Mouse (Mus musculus): Measurements from ENCODE around the gene Rexo2. TPM values are rescaled to one million over a fixed set of nuclear protein-coding genes. Genes with fewer than 3 reads are reported as not detected.
A peak's percentile ranks its signal among the peaks of the same experiment; 100 is the strongest.

The Rexo2 gene
- polyA plus RNA-seq, 1 experiment from 2014 or later: 88.6 TPM

GRCm38 (mm10) chr9:48504741-48505365, 24.4 kb upstream of the Rexo2 start:
- WGBS: 76% methylated on average over 8 of the region's 8 CpGs

GRCm38 (mm10) chr9:48503001-48503400, 22.6 kb upstream of the Rexo2 start:
- H3K36me3 ChIP-seq (ENCODE audit: control insufficient read depth, insufficient read depth, low read length): no peaks in the 10 kb centered on the region
- no peak overlapping the region for H3K27ac ChIP-seq (ENCODE audit: low read depth, low read length)
- H3K4me3 ChIP-seq (ENCODE audit: low read length): no peak overlapping the region
- H3K9me3 ChIP-seq (ENCODE audit: control insufficient read depth, low read length): no peaks in the 10 kb centered on the region
- no peak overlapping the region for H3K4me2 ChIP-seq (replicated peaks; ENCODE audit: low read depth, low read length)
- ATAC-seq (ENCODE audit: low FRiP score, low TSS enrichment): no peak
- no peak overlapping the region for H3K9ac ChIP-seq (ENCODE audit: low read depth, low read length)
- no peaks in the 10 kb centered on the region for H3K4me1 ChIP-seq (ENCODE audit: control insufficient read depth, insufficient read depth, low read length)
- WGBS: 9% methylated on average over 2 of the region's 2 CpGs
- H3K27me3 ChIP-seq (ENCODE audit: control insufficient read depth, insufficient read depth, low read length): no peaks in the 10 kb centered on the region

More at GRCm38 (mm10) chr9:48504741-48505365, 24.4 kb upstream of the Rexo2 start:
- Histone ChIP-seq H3K9ac (ENCODE audit: low read depth, low read length) (no peak overlapping the region), H3K9me3 (ENCODE audit: control insufficient read depth, low read length) (no peaks in the 10 kb centered on the region), H3K27me3 (ENCODE audit: control insufficient read depth, insufficient read depth, low read length) (no peaks in the 10 kb centered on the region), H3K4me1 (ENCODE audit: control insufficient read depth, insufficient read depth, low read length) (no peaks in the 10 kb centered on the region), H3K4me3 (ENCODE audit: low read length) (no peak overlapping the region), H3K4me2 (replicated peaks; ENCODE audit: low read depth, low read length) (no peak overlapping the region), H3K36me3 (ENCODE audit: control insufficient read depth, insufficient read depth, low read length) (no peaks in the 10 kb centered on the region), H3K27ac (ENCODE audit: low read depth, low read length) (no peak overlapping the region)
- ATAC-seq (ENCODE audit: low FRiP score, low TSS enrichment): no peak

- Histone ChIP-seq H3K4me2 (replicated peaks; ENCODE audit: low read depth, low read length) (no peak overlapping the region), H3K4me3 (ENCODE audit: low read length) (no peak overlapping the region), H3K9ac (ENCODE audit: low read depth, low read length) (no peak overlapping the region), H3K36me3 (ENCODE audit: control insufficient read depth, insufficient read depth, low read length) (no peaks in the 10 kb centered on the region), H3K9me3 (ENCODE audit: control insufficient read depth, low read length) (no peaks in the 10 kb centered on the region), H3K4me1 (ENCODE audit: control insufficient read depth, insufficient read depth, low read length) (0 out of 2 replicates have a peak, but pooled peaks cover under 1% of the 10 kb centered on the region), H3K27ac (ENCODE audit: low read depth, low read length) (no peak overlapping the region), H3K27me3 (ENCODE audit: control insufficient read depth, insufficient read depth, low read length) (no peaks in the 10 kb centered on the region)
- ATAC-seq (ENCODE audit: low FRiP score, low TSS enrichment): no peak
- 85% methylated on average over 7 of the region's 7 CpGs for WGBS
Observed at GRCm38 (mm10) chr9:48501192-48501591, 20.8 kb upstream of the Rexo2 start.

- Histone ChIP-seq H3K9ac (ENCODE audit: low read depth, low read length) (peak overlapping the region; percentile 89), H3K36me3 (ENCODE audit: control insufficient read depth, insufficient read depth, low read length) (peaks cover 30% of the 10 kb centered on the region), H3K4me3 (ENCODE audit: low read length) (peak overlapping the region; percentile 56), H3K27me3 (ENCODE audit: control insufficient read depth, insufficient read depth, low read length) (no peaks in the 10 kb centered on the region), H3K9me3 (ENCODE audit: control insufficient read depth, low read length) (no peaks in the 10 kb centered on the region), H3K27ac (ENCODE audit: low read depth, low read length) (peak overlapping the region; percentile 81), H3K4me1 (ENCODE audit: control insufficient read depth, insufficient read depth, low read length) (peaks cover 15% of the 10 kb centered on the region; the same call in 1 of the 2 replicates), H3K4me2 (replicated peaks; ENCODE audit: low read depth, low read length) (peak overlapping the region; percentile 88)
- ATAC-seq (ENCODE audit: low FRiP score, low TSS enrichment): peak; percentile 78
- 5% methylated on average over 34 of the region's 34 CpGs for WGBS
Observed at GRCm38 (mm10) chr9:48495548-48495932, 15.1 kb upstream of the Rexo2 start.

- under 1% methylated on average over 71 of the region's 72 CpGs for WGBS
- Histone ChIP-seq H3K36me3 (ENCODE audit: control insufficient read depth, insufficient read depth, low read length) (peaks cover 35% of the 10 kb centered on the region), H3K27ac (ENCODE audit: low read depth, low read length) (peak within 1 kb of the TSS; percentile 81), H3K4me1 (ENCODE audit: control insufficient read depth, insufficient read depth, low read length) (peaks cover 15% of the 10 kb centered on the region; the same call in 1 of the 2 replicates), H3K9me3 (ENCODE audit: control insufficient read depth, low read length) (no peaks in the 10 kb centered on the region), H3K9ac (ENCODE audit: low read depth, low read length) (peak within 1 kb of the TSS; percentile 89), H3K27me3 (ENCODE audit: control insufficient read depth, insufficient read depth, low read length) (no peaks in the 10 kb centered on the region), H3K4me2 (replicated peaks; ENCODE audit: low read depth, low read length) (peak within 1 kb of the TSS; percentile 88), H3K4me3 (ENCODE audit: low read length) (peak within 1 kb of the TSS; percentile 56)
- peak; percentile 99 for ATAC-seq (ENCODE audit: low FRiP score, low TSS enrichment)
Observed at GRCm38 (mm10) chr9:48494817-48495547, 14.6 kb upstream of the Rexo2 start, which contains the start of the genes Rbm7 and Gm5617. Rbm7 (minus strand) TSS chr9:48495299. Gm5617 (plus strand) TSS chr9:48495442.

GRCm38 (mm10) chr9:48481214-48482134, 1.1 kb upstream of the Rexo2 start:
- Histone ChIP-seq H3K36me3 (ENCODE audit: control insufficient read depth, insufficient read depth, low read length) (peaks cover 6% of the 10 kb centered on the region), H3K9me3 (ENCODE audit: control insufficient read depth, low read length) (no peaks in the 10 kb centered on the region), H3K9ac (ENCODE audit: low read depth, low read length) (no peak overlapping the region), H3K4me1 (ENCODE audit: control insufficient read depth, insufficient read depth, low read length) (peaks cover 4% of the 10 kb centered on the region), H3K27me3 (ENCODE audit: control insufficient read depth, insufficient read depth, low read length) (no peaks in the 10 kb centered on the region), H3K4me3 (ENCODE audit: low read length) (peak overlapping the region; percentile 78), H3K4me2 (replicated peaks; ENCODE audit: low read depth, low read length) (peak overlapping the region; percentile 70), H3K27ac (ENCODE audit: low read depth, low read length) (no peak overlapping the region)
- WGBS: 27% methylated on average over 20 of the region's 20 CpGs
- no peak for ATAC-seq (ENCODE audit: low FRiP score, low TSS enrichment)

- Histone ChIP-seq H3K9me3 (ENCODE audit: control insufficient read depth, low read length) (no peaks in the 10 kb centered on the region), H3K27ac (ENCODE audit: low read depth, low read length) (no peak overlapping the region), H3K4me2 (replicated peaks; ENCODE audit: low read depth, low read length) (peak overlapping the region; percentile 70), H3K4me3 (ENCODE audit: low read length) (peak overlapping the region; percentile 78), H3K36me3 (ENCODE audit: control insufficient read depth, insufficient read depth, low read length) (peaks cover 7% of the 10 kb centered on the region), H3K27me3 (ENCODE audit: control insufficient read depth, insufficient read depth, low read length) (no peaks in the 10 kb centered on the region), H3K4me1 (ENCODE audit: control insufficient read depth, insufficient read depth, low read length) (peaks cover 4% of the 10 kb centered on the region), H3K9ac (ENCODE audit: low read depth, low read length) (peak overlapping the region; percentile 67)
- WGBS: 6% methylated on average over 25 of the region's 25 CpGs
- ATAC-seq (ENCODE audit: low FRiP score, low TSS enrichment): peak; percentile 84; the same call in 1 of the 2 replicates
Observed at GRCm38 (mm10) chr9:48479838-48480410, 499 bp downstream of the Rexo2 start.

GRCm38 (mm10) chr9:48478808-48479207, 1.6 kb downstream of the Rexo2 start:
- no peak overlapping the region for H3K4me3 ChIP-seq (ENCODE audit: low read length)
- H3K4me2 ChIP-seq (replicated peaks; ENCODE audit: low read depth, low read length): no peak overlapping the region
- WGBS: 79% methylated on average over 4 of the region's 4 CpGs
- H3K9me3 ChIP-seq (ENCODE audit: control insufficient read depth, low read length): no peaks in the 10 kb centered on the region
- no peaks in the 10 kb centered on the region for H3K27me3 ChIP-seq (ENCODE audit: control insufficient read depth, insufficient read depth, low read length)
- ATAC-seq (ENCODE audit: low FRiP score, low TSS enrichment): no peak
- H3K27ac ChIP-seq (ENCODE audit: low read depth, low read length): no peak overlapping the region
- H3K9ac ChIP-seq (ENCODE audit: low read depth, low read length): no peak overlapping the region
- peaks cover 7% of the 10 kb centered on the region; the same call in 1 of the 2 replicates for H3K36me3 ChIP-seq (ENCODE audit: control insufficient read depth, insufficient read depth, low read length)
- peaks cover 4% of the 10 kb centered on the region for H3K4me1 ChIP-seq (ENCODE audit: control insufficient read depth, insufficient read depth, low read length)

Measured in kidney, embryonic 14.5 days (tissue).